Mouse (Mus musculus): ENCODE data around the gene Apol9a.
A peak's percentile ranks its signal among the peaks of the same experiment; 100 is the strongest.
"Not testable (repeated sequence)": the region's sequence is repeated elsewhere in the genome, so short reads cannot be mapped to it uniquely, and the experiment has no call there.

Gene Apol9a

DNA sequence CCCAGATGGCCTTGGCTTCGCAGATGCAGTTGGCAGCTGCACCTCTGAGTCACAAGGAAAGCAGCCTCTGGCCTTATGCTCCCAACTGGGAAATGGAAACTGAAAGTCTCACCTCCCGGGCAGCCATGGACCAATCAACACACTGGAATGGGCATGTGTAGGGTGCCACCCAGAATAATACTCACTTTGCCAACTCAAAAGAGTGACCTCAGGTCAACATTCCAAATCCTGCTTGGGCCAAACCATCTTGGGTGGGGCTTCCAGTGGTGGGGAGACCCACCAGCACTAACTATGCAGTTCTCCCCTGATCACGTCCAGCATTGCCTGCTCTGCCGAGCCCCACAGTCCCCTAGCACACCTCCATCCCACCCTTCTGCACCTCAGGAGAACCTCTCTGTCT, at the start of gene Apol9a:
Apol9a (minus strand) TSS at position 101 of the 400 bp plus-strand sequence.
- DNase-seq (ENCODE audit: low spot score in 2 of 2) = not testable (repeated sequence)

DNA sequence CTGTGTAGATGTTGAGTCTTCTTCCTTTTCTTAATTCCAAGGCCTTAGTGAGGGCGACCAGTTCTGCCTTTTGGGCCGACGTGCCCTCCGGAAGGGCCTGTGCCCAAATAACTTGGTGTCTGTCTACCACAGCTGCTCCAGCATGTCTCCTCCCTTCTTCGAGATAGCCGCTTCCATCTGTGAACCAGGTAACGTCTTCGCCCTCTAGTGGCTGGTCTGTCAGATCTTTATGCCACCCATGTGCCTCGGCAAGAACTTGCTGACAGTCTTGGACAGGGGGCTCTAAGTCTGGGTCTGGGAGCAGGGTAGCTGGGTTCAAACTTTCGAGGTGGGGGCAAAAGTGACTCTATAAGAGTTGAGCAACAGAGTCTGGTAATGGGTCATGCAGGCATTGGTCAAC, 39.0 kb upstream of the Apol9a start:
- not testable (repeated sequence) for DNase-seq (ENCODE audit: low spot score in 2 of 2)

GRCm38 (mm10) chr15:77447392-77447791, 36.5 kb upstream of the Apol9a start, which contains the start of gene Apol7b:
TSS of gene Apol7b (minus strand) at chr15:77447492.
- not testable (repeated sequence) for DNase-seq (ENCODE audit: low spot score in 2 of 2)

DNA sequence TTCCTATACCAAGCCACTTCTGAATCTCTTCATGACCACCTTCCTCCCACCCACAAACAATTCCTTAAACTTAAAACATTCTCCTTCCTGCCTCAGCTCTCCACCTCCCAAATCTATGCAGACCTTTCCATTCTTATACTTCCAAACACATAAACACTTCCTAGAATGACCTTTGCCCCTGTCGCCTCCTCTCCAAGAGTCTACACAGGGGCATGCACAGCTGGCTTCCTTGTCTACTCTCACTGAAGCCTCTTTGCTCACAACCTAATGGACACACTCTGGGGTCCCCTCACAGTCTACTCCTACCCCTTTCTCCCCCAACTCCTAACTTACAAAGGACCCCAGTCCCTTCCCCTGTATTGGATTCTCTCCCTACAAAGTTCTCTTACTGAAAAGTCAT, 34.7 kb upstream of the Apol9a start:
- DNase-seq (ENCODE audit: low spot score in 2 of 2) = not testable (repeated sequence)

- DNase-seq (ENCODE audit: low spot score in 2 of 2) = peak; percentile 75 to 89
Observed at GRCm38 (mm10) chr15:77444746-77445145, 33.8 kb upstream of the Apol9a start.

DNA sequence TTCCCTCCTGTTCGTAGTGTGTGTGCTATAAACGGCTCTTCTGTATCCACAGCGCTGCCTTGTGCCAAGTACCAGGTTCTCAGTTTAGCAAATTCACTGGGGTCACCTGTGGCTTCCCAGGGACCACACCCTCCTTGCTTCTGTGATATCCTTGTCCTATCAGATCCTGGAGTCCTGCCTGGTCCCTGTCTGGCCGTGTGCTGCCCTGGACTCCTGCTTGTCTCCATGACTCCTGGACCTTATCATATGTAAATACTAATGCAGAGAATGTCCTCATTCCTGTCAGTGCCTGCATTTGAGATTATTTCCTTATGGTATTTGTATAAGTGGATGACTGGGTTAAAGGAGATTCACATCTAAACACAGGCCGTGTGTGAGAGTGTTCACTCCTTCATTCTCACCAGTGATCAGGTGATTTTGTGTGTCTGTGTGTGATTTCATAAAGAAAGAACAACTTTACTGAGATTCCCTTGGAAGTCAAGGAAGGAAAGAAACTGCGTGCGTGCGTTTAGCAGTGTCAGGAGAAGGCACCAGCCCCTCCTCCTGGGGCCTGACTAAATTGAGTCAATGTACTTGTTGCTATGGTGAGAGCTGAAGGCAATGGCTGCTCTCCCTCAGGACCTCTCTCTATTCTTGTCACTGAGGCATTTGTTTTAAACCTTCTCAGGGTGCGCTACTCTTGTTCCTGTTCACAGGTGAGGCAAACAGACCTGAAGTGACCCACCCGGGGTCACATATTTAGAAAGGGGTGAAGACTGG, 17.9 kb upstream of the Apol9a start:
- DNase-seq (ENCODE audit: low spot score in 2 of 2) = not testable (repeated sequence)

DNA sequence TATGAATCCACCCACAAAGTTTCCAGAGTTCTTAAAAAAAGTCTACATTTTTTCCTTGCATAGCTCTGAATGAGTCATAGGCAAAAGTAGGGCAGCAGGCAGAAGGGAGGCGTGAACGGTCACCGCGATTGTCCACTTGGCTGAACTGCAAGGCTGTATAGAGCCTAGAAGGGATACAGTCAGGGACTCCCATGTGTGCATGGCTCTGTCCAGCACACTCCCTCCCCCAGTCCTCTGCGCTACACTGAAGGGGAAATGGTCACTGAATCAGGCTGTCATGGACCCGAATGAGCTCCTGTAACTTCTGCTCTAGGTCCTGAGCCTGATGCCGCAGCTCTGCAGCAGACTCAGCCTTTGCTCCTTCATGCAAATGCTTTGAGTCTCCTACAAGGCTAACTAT, 12.0 kb upstream of the Apol9a start:
- DNase-seq (ENCODE audit: low spot score in 2 of 2) = not testable (repeated sequence)

- DNase-seq (ENCODE audit: low spot score in 2 of 2) = not testable (repeated sequence)
Observed at GRCm38 (mm10) chr15:77419657-77420056, 8.7 kb upstream of the Apol9a start.

DNA sequence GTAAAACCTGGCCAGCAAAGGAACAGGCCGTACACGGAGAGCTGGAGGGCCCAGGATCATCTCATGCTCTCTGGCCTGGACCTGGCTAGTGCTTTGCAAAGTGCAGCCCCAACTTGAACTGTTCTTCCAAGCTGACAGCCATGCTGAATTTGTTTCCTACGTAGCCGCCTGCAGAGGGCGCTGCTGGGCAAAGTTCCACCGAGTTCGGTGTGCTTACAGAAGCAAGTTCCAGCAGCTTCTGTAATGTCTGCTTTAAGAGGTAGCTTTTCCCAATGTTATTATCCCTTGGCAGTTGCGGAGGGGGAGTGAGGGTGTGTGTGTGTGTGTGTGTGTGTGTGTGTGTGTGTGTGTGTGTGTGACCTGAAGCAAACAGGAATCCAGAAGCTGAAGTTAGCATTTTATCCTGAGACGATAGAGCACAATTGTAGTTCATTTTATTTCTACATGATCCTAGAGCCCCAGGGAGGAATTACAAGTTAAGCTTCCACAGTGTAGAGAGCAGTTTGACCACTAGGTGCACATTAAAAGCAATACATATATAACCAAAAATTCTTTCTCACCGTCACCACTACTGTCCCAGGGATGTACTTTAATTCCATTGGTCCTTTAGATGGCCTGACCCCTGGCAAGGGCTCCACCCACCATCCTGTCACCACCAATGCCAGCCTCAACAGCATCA, 5.9 kb upstream of the Apol9a start:
- DNase-seq (ENCODE audit: low spot score in 2 of 2) = not testable (repeated sequence)

- peak in 1 of 2 experiments; percentile 4 for DNase-seq (ENCODE audit: low spot score in 2 of 2)
Observed at GRCm38 (mm10) chr15:77415653-77416052, 4.7 kb upstream of the Apol9a start.

DNA sequence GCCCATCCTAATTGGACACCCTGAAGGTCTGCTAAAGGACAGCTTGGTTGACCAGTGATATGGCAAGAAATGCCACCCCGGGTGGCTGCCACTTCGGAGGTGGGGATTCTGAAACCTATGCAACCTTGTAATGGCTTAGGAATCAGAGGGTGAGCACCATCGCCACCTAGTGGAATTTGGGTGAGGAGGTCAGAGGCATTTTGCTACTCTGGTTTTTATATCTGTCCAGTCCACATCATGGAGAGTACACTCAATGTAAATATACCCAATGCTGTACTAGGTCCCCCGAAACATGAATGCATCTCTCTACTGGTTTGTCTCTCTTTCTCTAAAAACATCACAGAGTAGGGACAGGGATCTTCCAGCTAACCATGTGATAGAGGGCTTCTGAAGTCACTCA, 1.8 kb upstream of the Apol9a start:
- peak in 1 of 2 experiments; percentile 12 for DNase-seq (ENCODE audit: low spot score in 2 of 2)

- not testable (repeated sequence) for DNase-seq (ENCODE audit: low spot score in 2 of 2)
Observed at GRCm38 (mm10) chr15:77406370-77406769, 4.6 kb downstream of the Apol9a start.

DNA sequence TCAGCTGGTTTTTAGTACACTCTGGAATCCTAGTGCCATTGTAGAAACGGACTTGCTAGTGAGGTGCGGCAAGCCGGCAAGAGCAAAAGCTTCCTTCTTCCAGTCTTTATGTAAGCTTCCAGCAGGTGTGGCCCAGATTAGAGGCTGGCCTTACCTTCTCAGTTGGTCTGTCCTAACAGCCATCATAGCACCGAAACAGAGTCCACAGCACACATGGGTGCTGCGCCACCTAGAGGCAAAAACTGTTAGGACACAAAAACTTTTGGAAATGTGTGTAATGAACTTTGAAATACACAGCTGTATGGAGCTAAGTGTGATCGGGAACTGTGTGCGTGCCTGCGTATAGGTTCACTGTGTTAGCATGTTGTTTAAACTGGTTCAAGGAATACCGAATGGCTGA, 11.9 kb downstream of the Apol9a start, which contains the start of gene Apol7a:
Apol7a (minus strand) TSS at position 84 of the 400 bp plus-strand sequence.
- DNase-seq (ENCODE audit: low spot score in 2 of 2) = not testable (repeated sequence)

GRCm38 (mm10) chr15:77397450-77398132, 13.3 kb downstream of the Apol9a start:
- DNase-seq (ENCODE audit: low spot score in 2 of 2) = peak in 1 of 2 experiments; percentile 58

- not testable (repeated sequence) for DNase-seq (ENCODE audit: low spot score in 2 of 2)
Observed at GRCm38 (mm10) chr15:77393832-77394231, 17.1 kb downstream of the Apol9a start.

GRCm38 (mm10) chr15:77387462-77387861, 23.5 kb downstream of the Apol9a start:
- no peak for DNase-seq (ENCODE audit: low spot score in 2 of 2)

- DNase-seq (ENCODE audit: low spot score in 2 of 2) = no peak
Observed at GRCm38 (mm10) chr15:77384340-77385030, 26.4 kb downstream of the Apol9a start.

- no peak for DNase-seq (ENCODE audit: low spot score in 2 of 2)
Observed at GRCm38 (mm10) chr15:77382880-77383279, 28.1 kb downstream of the Apol9a start.

GRCm38 (mm10) chr15:77382271-77382850, 28.6 kb downstream of the Apol9a start:
- DNase-seq (ENCODE audit: low spot score in 2 of 2) = no peak

DNA sequence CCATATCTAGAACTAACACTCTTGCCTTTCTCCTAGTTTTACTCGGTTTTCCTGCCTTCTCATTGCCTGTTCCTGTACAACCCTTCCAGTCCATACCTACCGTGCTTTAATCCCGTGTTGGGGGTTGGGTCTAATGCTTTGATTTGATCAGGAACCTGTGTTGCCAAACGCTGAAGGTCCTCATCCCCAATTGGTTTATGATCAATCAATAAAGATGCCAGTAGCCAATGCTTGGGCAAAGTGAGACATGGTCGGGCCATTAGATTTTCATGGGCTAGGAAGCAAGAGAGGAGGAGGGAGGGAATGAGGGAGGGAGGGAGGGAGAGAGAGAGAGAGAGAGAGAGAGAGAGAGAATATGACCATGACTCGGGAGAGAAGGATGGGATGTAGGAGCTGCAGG, 29.5 kb downstream of the Apol9a start:
- no peak for DNase-seq (ENCODE audit: low spot score in 2 of 2)

DNA sequence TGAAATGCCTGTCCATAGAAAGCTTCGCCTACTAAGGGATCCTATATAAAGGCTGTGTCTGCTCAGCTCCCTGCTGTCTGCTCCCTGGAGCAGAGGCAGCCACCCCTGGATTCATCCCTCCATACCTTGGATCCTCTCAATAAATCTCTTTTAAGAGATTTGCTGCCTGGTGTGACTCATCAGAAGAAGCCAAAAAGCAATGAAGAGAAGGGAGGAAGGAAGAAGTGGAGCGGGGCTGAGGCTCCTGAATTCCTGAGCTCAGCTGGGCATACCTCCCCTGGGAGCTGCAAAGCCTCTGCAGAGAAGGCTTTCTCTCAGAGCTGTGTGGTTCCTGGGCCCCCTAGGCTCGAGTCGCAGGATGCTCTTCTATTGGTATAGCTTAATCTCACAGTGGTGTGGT, 31.0 kb downstream of the Apol9a start:
- no peak for DNase-seq (ENCODE audit: low spot score in 2 of 2)

Data from right cerebral cortex, postnatal 10 days (tissue).